Mouse (Mus musculus): ENCODE results near the gene Lrrc8a.

Gene Lrrc8a

DNA sequence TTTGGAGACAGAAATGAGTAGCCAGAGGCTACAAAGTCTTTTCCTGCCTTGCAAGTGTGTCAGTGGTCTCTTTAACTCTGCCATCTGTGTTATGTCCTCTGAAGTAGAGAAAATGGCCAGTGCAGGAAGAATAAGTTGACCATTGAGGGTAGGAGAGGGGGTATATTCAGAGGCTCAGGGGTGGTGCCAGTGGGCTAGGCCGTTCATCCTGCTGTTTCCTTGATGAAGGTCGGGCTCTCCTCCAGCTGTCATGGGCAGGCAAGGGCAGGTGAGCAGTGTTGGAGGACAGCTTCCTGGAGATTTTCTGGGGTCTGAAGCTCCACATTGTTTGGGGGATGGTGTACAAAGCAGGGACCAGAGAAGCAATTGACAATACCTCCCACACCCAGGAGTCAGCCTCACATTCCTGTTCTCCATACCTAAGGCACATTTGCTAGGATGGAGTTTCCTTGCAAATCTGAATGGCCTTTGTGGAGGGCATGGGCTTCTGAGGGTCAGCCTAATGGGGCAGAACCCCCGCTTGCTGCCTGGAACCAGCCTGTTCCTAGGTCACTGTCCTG lies 1.5 kb downstream of the Lrrc8a start:
- DNase-seq (ENCODE audit: low read depth, low spot score): no peak

DNA sequence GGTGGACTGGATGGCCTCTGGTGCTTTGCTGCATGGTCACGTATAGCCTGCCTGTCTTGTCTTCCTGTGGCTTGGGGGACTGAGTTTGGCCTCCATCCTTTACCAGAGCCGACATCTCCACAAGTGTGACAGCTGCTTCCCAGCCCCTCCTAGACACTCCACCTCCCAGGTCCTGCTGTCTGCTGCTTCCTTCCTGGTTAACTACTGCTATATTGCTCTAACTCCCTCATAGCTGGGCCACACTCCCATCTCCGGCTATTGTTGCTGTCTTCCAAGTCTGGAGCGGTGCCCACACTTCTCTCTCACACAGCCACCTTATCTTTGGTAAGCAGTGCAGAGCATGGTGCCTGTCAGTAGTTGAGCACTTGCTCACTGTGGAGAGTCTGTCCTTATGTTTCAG lies 2.3 kb downstream of the Lrrc8a start:
- DNase-seq (ENCODE audit: low read depth, low spot score): no peak

DNA sequence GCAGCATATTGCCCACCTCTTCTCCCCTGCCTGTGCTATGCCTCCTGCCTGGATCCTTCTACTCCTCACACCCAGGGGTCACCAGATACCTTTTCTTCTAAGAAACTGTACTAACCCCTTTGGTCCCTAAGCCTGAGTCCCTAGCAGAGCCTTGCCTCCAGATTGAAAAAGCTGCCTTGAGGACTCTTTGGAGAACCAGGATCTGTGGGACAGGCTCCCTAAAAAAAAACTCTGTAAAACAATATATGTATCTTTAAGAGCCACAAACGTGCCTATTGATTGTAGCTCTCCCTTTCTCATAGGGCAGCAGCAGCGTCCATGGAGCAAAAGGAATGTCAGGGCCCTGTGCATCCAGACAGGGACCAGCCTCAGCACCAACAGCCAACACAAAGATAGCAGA lies 2.8 kb downstream of the Lrrc8a start, which contains the start of gene Gm28035:
Gene Gm28035, plus strand, starts transcription at position 301 of the 400 bp plus-strand sequence.
- no peak for DNase-seq (ENCODE audit: low read depth, low spot score)

GRCm38 (mm10) chr2:30242509-30242908 lies 5.0 kb downstream of the Lrrc8a start:
- no peak for DNase-seq (ENCODE audit: low read depth, low spot score)

- DNase-seq (ENCODE audit: low read depth, low spot score): no peak
Measured at GRCm38 (mm10) chr2:30243391-30243790, 5.9 kb downstream of the Lrrc8a start.

DNA sequence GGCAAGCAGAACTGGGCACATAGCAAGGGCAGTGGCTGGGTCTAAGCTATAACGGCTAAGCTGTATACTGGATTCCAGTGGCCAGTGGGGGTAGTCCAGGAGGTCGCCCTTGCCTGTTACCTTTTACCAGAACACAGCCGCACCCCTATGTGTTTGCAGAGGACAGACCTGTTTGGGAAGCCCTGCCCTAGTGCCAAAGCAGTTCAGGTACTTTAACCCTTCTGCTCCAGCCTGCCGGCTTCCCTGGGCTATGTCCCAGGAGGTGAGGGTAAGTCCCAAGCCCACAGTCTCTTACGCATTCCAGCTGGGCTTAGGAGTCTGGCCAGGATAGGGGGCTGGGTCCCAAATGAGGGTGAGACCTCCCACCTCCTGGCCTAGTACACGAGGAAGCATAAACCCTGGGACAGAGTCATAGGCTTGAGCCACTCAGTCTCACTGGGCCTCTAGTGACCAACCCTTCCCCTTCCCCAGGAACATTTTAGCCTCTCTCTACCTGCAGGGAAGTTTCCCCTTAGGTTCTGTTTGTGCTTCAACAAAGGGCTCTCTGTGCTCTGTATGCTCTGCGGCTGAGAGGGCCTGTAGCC lies 7.2 kb downstream of the Lrrc8a start:
- DNase-seq (ENCODE audit: low read depth, low spot score): no peak

GRCm38 (mm10) chr2:30247036-30247435 lies 9.5 kb downstream of the Lrrc8a start:
- no peak for DNase-seq (ENCODE audit: low read depth, low spot score)

DNA sequence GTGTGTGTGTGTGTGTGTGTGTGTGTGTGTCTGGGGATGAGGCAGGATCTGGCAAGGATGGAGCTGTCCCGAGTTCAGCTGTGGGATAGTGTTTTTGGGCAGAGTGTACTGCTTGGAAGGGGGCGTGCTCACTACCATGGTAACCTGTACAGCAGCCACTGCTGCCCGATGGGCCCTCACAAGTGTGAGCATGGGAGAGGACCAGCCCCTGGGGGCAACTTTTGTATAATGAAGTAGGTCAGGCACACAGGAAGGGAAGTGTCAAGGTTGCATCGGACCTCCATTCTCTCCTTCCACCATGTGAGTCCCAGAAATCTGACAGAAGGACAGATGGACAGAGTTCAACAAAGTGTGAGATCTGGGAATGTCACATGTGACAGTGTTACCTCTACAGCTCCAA lies 10.2 kb downstream of the Lrrc8a start:
- DNase-seq (ENCODE audit: low read depth, low spot score): no peak

DNA sequence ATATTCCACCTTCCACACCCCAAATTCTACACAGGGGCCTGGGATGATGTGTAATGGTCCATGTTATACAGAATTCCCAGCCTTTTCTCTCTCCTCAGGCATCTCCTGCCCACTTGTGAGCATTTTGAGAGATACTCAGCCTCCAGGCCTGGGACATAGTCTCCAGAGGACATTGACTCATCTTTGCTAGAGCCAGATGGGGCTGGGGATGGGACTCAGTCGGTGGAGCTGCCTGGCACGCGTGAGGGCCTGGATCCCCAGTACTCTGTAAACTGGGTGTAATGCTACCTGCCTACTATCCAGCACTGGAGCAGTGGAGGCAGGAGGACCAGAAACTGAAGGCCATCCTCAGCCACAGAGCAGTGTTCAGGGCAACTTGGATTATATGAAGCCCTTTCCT lies 11.7 kb downstream of the Lrrc8a start:
- DNase-seq (ENCODE audit: low read depth, low spot score): no peak

GRCm38 (mm10) chr2:30250166-30251128 lies 12.9 kb downstream of the Lrrc8a start:
- DNase-seq (ENCODE audit: low read depth, low spot score): no peak

DNA sequence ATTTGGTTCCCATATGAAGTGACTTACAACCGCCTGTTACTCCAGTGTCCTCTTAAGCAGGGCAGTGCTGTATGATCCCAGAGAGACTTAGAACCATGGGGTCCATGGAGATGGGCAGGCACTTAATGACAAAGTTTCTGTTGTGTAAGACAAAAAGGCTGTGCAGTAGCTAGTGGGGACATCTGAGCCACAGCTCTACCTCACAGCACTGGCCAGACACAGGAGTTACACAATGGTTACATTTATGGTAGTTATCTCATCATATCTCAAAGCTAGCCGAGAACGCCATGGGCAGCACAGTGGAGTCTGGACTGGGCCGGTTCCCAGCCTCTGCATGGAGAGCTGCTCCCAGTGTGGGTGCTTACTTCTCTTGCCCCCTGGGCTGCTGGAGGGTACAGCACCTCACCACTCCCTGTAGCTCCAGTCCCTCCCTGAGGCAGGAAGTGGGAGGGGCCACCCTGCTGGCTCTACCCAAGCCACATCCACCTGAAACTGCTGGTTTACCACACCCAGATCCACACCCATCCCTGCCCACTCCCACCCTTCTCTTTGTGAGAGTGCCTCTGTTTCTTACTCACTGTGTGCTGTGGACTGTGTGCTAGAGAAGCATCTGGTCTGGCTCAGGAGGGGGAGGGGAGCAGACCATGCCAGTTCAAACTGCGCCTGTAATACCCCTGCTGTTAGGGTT lies 14.0 kb downstream of the Lrrc8a start:
- DNase-seq (ENCODE audit: low read depth, low spot score): no peak

DNA sequence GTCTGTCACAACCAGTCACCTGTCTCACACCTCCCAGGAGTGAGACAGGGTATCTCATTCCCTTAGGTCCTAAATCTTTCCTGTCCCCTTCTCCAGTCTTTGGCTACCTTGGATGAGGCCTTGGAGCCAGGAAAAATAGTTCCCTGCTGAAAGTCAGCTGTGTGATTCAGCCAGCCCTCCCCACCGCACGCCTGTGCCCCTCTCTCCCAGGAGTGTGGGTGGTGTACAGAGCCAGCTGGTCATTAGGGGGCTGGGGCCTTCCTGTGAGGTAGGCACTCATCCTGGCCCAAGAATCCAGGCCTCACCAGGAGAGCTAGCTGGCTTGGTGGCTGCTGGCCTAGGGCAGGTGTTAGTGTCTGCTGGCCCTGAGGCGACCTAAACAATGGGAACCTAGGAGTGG lies 15.0 kb downstream of the Lrrc8a start:
- DNase-seq (ENCODE audit: low read depth, low spot score): no peak

- DNase-seq (ENCODE audit: low read depth, low spot score): no peak
Measured at GRCm38 (mm10) chr2:30253809-30254208, 16.3 kb downstream of the Lrrc8a start.

DNA sequence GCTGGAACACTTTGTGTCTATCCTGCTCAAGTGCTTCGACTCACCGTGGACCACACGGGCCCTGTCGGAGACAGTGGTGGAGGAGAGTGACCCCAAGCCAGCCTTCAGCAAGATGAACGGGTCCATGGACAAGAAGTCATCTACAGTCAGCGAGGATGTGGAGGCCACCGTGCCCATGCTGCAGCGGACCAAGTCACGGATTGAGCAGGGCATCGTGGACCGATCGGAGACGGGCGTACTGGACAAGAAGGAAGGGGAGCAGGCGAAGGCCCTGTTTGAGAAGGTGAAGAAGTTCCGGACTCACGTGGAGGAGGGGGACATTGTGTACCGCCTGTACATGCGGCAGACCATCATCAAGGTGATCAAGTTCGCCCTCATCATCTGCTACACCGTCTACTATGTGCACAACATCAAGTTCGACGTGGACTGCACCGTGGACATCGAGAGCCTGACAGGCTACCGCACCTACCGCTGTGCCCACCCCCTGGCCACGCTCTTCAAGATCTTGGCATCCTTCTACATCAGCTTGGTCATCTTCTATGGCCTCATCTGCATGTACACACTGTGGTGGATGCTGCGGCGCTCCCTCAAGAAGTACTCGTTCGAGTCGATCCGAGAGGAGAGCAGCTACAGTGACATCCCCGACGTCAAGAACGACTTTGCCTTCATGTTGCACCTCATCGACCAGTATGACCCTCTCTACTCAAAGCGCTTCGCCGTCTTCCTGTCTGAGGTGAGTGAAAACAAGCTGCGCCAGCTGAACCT lies 18.3 kb downstream of the Lrrc8a start:
- DNase-seq (ENCODE audit: low read depth, low spot score): no peak

GRCm38 (mm10) chr2:30256616-30257350 lies 19.3 kb downstream of the Lrrc8a start:
- no peak for DNase-seq (ENCODE audit: low read depth, low spot score)

DNA sequence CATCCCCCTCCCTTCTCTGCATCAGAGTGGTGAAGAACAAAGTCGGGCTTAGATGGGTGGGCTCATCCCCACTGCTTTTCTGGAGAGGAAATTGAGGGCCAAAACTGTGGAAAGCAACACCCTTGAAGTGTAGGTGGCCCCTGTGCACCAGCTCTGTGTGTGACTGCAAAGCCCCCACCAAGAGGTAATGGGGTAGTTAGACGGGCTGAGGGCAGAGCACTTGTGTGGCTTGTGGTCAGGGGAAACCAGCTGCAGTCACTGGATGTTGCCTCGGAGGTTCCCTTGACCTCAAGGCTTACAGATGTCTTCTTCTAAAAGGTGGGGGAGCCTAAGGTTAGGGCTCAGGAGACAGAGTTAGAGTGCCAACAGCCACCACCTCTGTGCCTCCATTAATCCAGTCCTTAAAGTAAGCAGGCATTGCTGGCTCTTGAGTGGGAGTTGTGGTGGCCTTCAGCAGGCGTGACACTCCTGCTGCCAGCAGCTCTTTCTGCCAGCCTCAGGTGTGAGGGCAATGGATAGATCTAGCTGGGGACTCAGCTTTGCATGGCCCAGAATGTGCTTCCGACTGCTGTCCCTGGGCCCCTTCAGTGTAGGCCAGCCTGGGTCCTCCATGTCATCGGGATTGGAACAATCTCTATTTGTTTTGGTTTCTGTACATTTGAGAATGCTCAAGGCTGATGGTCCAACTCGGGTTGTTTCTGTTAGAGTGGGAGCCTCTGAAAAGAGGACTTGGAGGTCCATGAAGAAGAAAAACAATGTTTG lies 20.4 kb downstream of the Lrrc8a start:
- no peak for DNase-seq (ENCODE audit: low read depth, low spot score)

GRCm38 (mm10) chr2:30258600-30258999 lies 21.1 kb downstream of the Lrrc8a start:
- DNase-seq (ENCODE audit: low read depth, low spot score): no peak

DNA sequence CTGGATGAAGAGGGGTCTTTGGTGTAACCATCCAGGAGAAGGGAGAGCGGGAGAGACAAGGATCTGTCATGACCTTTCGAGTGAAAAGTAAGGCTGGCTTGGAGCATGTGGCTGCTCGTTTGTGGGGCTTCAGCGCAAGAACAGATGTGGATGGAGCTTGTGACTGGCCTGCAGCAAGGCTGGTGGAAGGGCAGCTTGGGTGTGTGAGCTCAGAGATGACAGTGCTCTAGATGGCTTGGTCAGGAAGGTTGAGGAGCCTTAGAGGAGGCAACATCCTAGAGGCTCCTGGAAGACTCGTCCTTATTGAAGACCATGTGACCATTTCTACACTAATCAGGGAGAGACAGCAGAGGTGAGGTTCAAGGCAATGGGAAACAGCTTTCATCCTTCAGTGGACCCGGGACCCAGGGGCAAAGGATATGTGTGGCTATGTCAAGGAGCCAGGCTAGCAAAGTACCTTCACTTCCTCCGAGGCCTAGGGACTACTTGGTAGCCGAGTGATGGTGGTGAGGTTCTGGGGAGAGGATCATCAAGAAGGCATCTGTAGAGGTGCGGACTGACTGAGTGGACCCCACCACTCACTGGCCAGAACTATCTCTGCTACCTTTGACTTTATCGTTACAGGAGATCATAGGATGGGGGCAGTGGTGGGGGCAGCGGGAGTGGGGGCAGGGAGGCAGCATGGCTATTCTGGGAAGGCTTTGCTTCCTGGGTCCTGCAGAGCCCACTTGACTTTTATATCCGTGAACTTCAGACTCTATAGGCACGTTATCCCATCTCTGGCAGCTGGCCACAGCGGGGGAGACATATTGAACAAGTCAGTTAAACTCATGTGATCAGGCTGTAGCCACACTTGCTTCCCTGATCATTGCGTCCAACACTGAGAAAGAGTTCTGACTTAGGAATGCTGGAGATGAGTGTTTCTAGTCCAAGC lies 21.9 kb downstream of the Lrrc8a start:
- DNase-seq (ENCODE audit: low read depth, low spot score): no peak

All from WW6 (cell line).